In the genomic region with DNA sequence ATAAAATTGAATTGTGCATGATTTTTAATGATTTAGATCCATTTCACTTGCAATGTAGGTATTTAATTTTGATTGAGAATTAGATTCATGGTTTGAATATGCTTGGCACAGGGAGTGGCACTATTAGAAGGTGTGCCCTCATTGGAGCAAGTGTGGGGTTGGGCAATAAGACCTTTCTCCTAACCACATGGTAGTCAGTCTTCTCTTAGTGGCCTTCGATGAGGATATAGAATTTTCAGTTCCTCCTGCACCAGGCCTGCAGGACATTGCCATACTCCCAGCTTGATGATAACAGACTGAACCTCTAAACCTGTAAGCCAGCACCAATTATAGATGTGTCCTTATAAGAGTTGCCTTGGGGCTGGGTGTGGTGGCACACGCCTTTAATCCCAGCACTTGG, we compare ENCODE assay signal across 18 mouse cellular contexts.
DNase-seq lines count a peak whose midpoint lies in the region; ATAC-seq and TF ChIP-seq lines count a peak whose summit lies in the region.
"Had no signal": no experiment of that assay in that cellular context is flagged by ENCODE, and none has a peak within 500 bp of the region (broad histone marks: within the 10 kb centered on the region; RNA-seq: fewer than 3 reads in every experiment).

No protein-coding gene starts in this region.

- no peak for DNase-seq in layer of hippocampus, adult 9-11 months
- DNase-seq in embryo, embryonic 10.5 days (ENCODE audit: low spot score) = no peak
- DNase-seq: adrenal gland, adult 2 months; adrenal gland, postnatal 10 days; adrenal gland, postnatal 25 days; cerebellum, adult 11-12 months; cerebellum, adult 2 months; cerebellum, adult 9-10 months; cerebellum, postnatal 10 days; cerebellum, postnatal 36 days; forebrain, postnatal 0 days had no signal

- TF ChIP-seq CTCF in bone marrow macrophage, adult 2 months (IDR thresholded peaks at IDR 0.05; ENCODE audit: low read depth, low read length) = no peak

- no peak overlapping the region for H3K4me3 ChIP-seq in bone marrow macrophage, adult 2 months (ENCODE audit: insufficient read depth, low read length)
- H3K4me3 ChIP-seq: embryonic facial prominence, embryonic 10.5 days; embryonic facial prominence, embryonic 12.5 days; forebrain, embryonic 13.5 days; forebrain, embryonic 15.5 days had no signal

- TF ChIP-seq POLR2A in bone marrow macrophage, adult 2 months (IDR thresholded peaks at IDR 0.05; ENCODE audit: borderline replicate concordance, low read depth, low read length) = no peak

- H3K27ac ChIP-seq in bone marrow macrophage, adult 2 months (ENCODE audit: insufficient read depth, low read depth, low read length) = 0 out of 2 replicates have a peak overlapping the region, but pooled peaks have one; percentile 14
- H3K27ac ChIP-seq: embryonic facial prominence, embryonic 10.5 days; embryonic facial prominence, embryonic 12.5 days; forebrain, embryonic 13.5 days; forebrain, embryonic 15.5 days had no signal

- ATAC-seq in granulocyte monocyte progenitor cell, adult 5-6 weeks (replicated peaks; ENCODE audit: poor library complexity, severe bottlenecking) = peak; percentile 66
- ATAC-seq in megakaryocyte progenitor cell, adult 5-6 weeks (replicated peaks; ENCODE audit: poor library complexity) = peak; percentile 57
- ATAC-seq: forebrain, embryonic 13.5 days; forebrain, embryonic 15.5 days; forebrain, postnatal 0 days had no signal

- H3K4me1 ChIP-seq in bone marrow macrophage, adult 2 months (ENCODE audit: control insufficient read depth, insufficient read depth, low read length) = peaks cover 6% of the 10 kb centered on the region
- H3K4me1 ChIP-seq: embryonic facial prominence, embryonic 10.5 days; embryonic facial prominence, embryonic 12.5 days; forebrain, embryonic 13.5 days; forebrain, embryonic 15.5 days had no signal
